In genomic region chr1:60447067-60447466, GRCm38 (mm10) we compare ENCODE assay signal across 11 mouse cellular contexts. TPM values are rescaled to one million over a fixed set of nuclear protein-coding genes. Genes with fewer than 3 reads are reported as not detected.
DNase-seq lines count a peak whose midpoint lies in the region; ATAC-seq lines count a peak whose summit lies in the region.
"Had no signal": no experiment of that assay in that cellular context is flagged by ENCODE, and none has a peak within 500 bp of the region (broad histone marks: within the 10 kb centered on the region; RNA-seq: fewer than 3 reads in every experiment).

No protein-coding gene starts in this region.

- ATAC-seq in frontal cortex, adult (ENCODE audit: low TSS enrichment): peak; percentile 64; the same call in 1 of the 2 replicates
- ATAC-seq in megakaryocyte progenitor cell, adult 5-6 weeks (replicated peaks; ENCODE audit: poor library complexity): peak; percentile 99
- ATAC-seq: forebrain, embryonic 13.5 days had no signal

- no peak for DNase-seq in frontal cortex, adult 2 months (ENCODE audit: extremely low spot score in 1 of 2, low spot score in 1 of 2)
- DNase-seq in CD4-positive, CD25-positive, alpha-beta regulatory T cell, adult 2 months (ENCODE audit: low read depth, low spot score): peak; percentile 83
- peak; percentile 23 for DNase-seq in c-Kit-positive CD71-positive TER-119-positive erythroid progenitor cells, embryonic 14.5 days (ENCODE audit: low spot score)
- no peak for DNase-seq in cerebellum, adult 8-10 months
- DNase-seq in heart, postnatal 36 days: no peak
- DNase-seq in gastrocnemius, postnatal 25 days: no peak
- DNase-seq: cerebellum, adult 11-12 months; left cerebral cortex, postnatal 4 days had no signal

- intact Hi-C loops in heart, postnatal 36 days (cut with DNase I): no loop called here

RNA-seq across cellular contexts. Expression of gene Abi2, which starts 37.6 kb away (rescaled TPM):
- 116 and 122 TPM in 2 replicates for polyA plus RNA-seq in frontal cortex, adult 2 months (2012; rRNA removed)
- total RNA-seq in megakaryocyte progenitor cell, adult 5-6 weeks (2015): 19.4 and 21.9 TPM in 2 replicates
- 13.5 and 15.5 TPM in 2 replicates for total RNA-seq in megakaryocyte progenitor cell, adult 5-6 weeks (2017)
- total RNA-seq in heart, postnatal 36 days (2021): 10 to 100 TPM; 18.0 to 20.2 TPM
- total RNA-seq in gastrocnemius, postnatal 25 days (2021): 1 to 10 TPM; 8.2 to 9.9 TPM

Comparison
In these comparisons a context has a peak if more than half of its experiments do, and no peak if none do; other contexts are left out.
1. DNase-seq: peak in CD4-positive, CD25-positive, alpha-beta regulatory T cell, adult 2 months (single experiment) and c-Kit-positive CD71-positive TER-119-positive erythroid progenitor cells, embryonic 14.5 days (single experiment); none in frontal cortex, adult 2 months (0 of 2), cerebellum, adult 8-10 months (single experiment), heart, postnatal 36 days (0 of 2) and gastrocnemius, postnatal 25 days (single experiment).